In genomic region chr6:141001306-141001705, GRCm38 (mm10) we compare ENCODE assay signal across 24 mouse cellular contexts.
DNase-seq lines count a peak whose midpoint lies in the region; ATAC-seq and TF ChIP-seq lines count a peak whose summit lies in the region.
"Had no signal": no experiment of that assay in that cellular context is flagged by ENCODE, and none has a peak within 500 bp of the region (broad histone marks: within the 10 kb centered on the region; RNA-seq: fewer than 3 reads in every experiment).

No protein-coding gene starts in this region.

- H3K27ac ChIP-seq in kidney, postnatal 0 days = no peak overlapping the region
- no peak overlapping the region for H3K27ac ChIP-seq in kidney, embryonic 16.5 days (ENCODE audit: low read length)
- H3K27ac ChIP-seq in lung, embryonic 14.5 days (ENCODE audit: low read depth) = no peak overlapping the region
- no peak overlapping the region for H3K27ac ChIP-seq in lung, embryonic 16.5 days (ENCODE audit: low read length)
- H3K27ac ChIP-seq: embryonic facial prominence, embryonic 10.5 days; embryonic facial prominence, embryonic 12.5 days; forebrain, embryonic 13.5 days; forebrain, embryonic 15.5 days had no signal

- H3K4me2 ChIP-seq in kidney, postnatal 0 days (ENCODE audit: low read length) = no peak overlapping the region
- no peak overlapping the region for H3K4me2 ChIP-seq in kidney, embryonic 16.5 days (replicated peaks; ENCODE audit: low read depth, low read length)
- H3K4me2 ChIP-seq in lung, embryonic 14.5 days = no peak overlapping the region
- no peak overlapping the region for H3K4me2 ChIP-seq in lung, embryonic 16.5 days (ENCODE audit: low read depth, low read length)
- H3K4me2 ChIP-seq: embryonic facial prominence, embryonic 12.5 days; forebrain, embryonic 13.5 days; forebrain, embryonic 15.5 days had no signal

- no peak overlapping the region for H3K9ac ChIP-seq in kidney, postnatal 0 days (ENCODE audit: low read depth, low read length)
- H3K9ac ChIP-seq in kidney, embryonic 16.5 days (replicated peaks; ENCODE audit: low read length) = no peak overlapping the region
- no peak overlapping the region for H3K9ac ChIP-seq in lung, embryonic 14.5 days
- no peak overlapping the region for H3K9ac ChIP-seq in lung, embryonic 16.5 days (ENCODE audit: low read length)
- H3K9ac ChIP-seq: embryonic facial prominence, embryonic 12.5 days; forebrain, embryonic 13.5 days; forebrain, embryonic 15.5 days had no signal

- H3K36me3 ChIP-seq in kidney, postnatal 0 days (ENCODE audit: insufficient read depth, low read length) = no peaks in the 10 kb centered on the region
- no peaks in the 10 kb centered on the region for H3K36me3 ChIP-seq in kidney, embryonic 16.5 days (ENCODE audit: insufficient read depth, low read length)
- no peaks in the 10 kb centered on the region for H3K36me3 ChIP-seq in lung, embryonic 14.5 days (ENCODE audit: insufficient read depth)
- no peaks in the 10 kb centered on the region for H3K36me3 ChIP-seq in lung, embryonic 16.5 days (ENCODE audit: control insufficient read depth, insufficient read depth, low read length)
- H3K36me3 ChIP-seq: embryonic facial prominence, embryonic 10.5 days; embryonic facial prominence, embryonic 12.5 days; forebrain, embryonic 15.5 days; G1E had no signal

- no peak for ATAC-seq in kidney, postnatal 0 days (replicated peaks; ENCODE audit: low FRiP score, low read depth)
- no peak for ATAC-seq in kidney, embryonic 16.5 days (ENCODE audit: low FRiP score, low TSS enrichment)
- peak; percentile 70 for ATAC-seq in lung, embryonic 14.5 days (ENCODE audit: insufficient read depth)
- peak; percentile 68; the same call in 1 of the 2 replicates for ATAC-seq in lung, embryonic 16.5 days (ENCODE audit: low read depth)
- ATAC-seq: activated CD4-positive, CD25-positive, alpha-beta regulatory T cell, adult 4 months; CD4-positive, CD25-positive, alpha-beta regulatory T cell, adult 4 months; forebrain, embryonic 13.5 days; forebrain, embryonic 15.5 days; Patski had no signal

- H3K27me3 ChIP-seq in kidney, postnatal 0 days (ENCODE audit: insufficient read depth, low read length) = no peaks in the 10 kb centered on the region
- H3K27me3 ChIP-seq in kidney, embryonic 16.5 days (ENCODE audit: insufficient read depth, low read length) = no peaks in the 10 kb centered on the region
- no peaks in the 10 kb centered on the region for H3K27me3 ChIP-seq in lung, embryonic 14.5 days (ENCODE audit: insufficient read depth, low read length)
- no peaks in the 10 kb centered on the region for H3K27me3 ChIP-seq in lung, embryonic 16.5 days (ENCODE audit: control insufficient read depth, insufficient read depth, low read depth, low read length)
- H3K27me3 ChIP-seq: CH12.LX; embryonic facial prominence, embryonic 12.5 days; forebrain, embryonic 13.5 days; forebrain, embryonic 15.5 days; Patski had no signal

- H3K9me3 ChIP-seq in kidney, postnatal 0 days (replicated peaks; ENCODE audit: low read length) = no peaks in the 10 kb centered on the region
- peaks cover 3% of the 10 kb centered on the region; the same call in 1 of the 2 replicates for H3K9me3 ChIP-seq in kidney, embryonic 16.5 days (ENCODE audit: low read length)
- H3K9me3 ChIP-seq in lung, embryonic 14.5 days (ENCODE audit: low read depth, low read length) = no peaks in the 10 kb centered on the region; the same call in 1 of the 2 replicates
- H3K9me3 ChIP-seq in lung, embryonic 16.5 days (ENCODE audit: control insufficient read depth, low read length) = no peaks in the 10 kb centered on the region
- H3K9me3 ChIP-seq: embryonic facial prominence, embryonic 12.5 days; forebrain, embryonic 15.5 days had no signal

- WGBS in kidney, postnatal 0 days = 65% methylated on average over 3 of the region's 3 CpGs
- WGBS in kidney, embryonic 16.5 days = 60% methylated on average over 3 of the region's 3 CpGs
- 23% methylated on average over 3 of the region's 3 CpGs for WGBS in lung, embryonic 14.5 days
- WGBS in lung, embryonic 16.5 days = 34% methylated on average over 3 of the region's 3 CpGs

- DNase-seq in kidney, postnatal 0 days (ENCODE audit: low spot score) = peak; percentile 11
- DNase-seq in lung, embryonic 14.5 days = peak; percentile 48
- DNase-seq in lung, postnatal 36 days = no peak
- DNase-seq in lung, adult 18-20 months = no peak
- DNase-seq: adrenal gland, adult 8-10 months; adrenal gland, postnatal 14 days; adrenal gland, postnatal 36 days; B cell, adult 2 months; cerebellum, adult 11-12 months; cerebellum, adult 2 months; cerebellum, adult 9-10 months; cerebellum, postnatal 10 days; cerebellum, postnatal 25 days had no signal

- H3K4me3 ChIP-seq in kidney, postnatal 0 days (replicated peaks; ENCODE audit: low read depth, low read length) = no peak overlapping the region
- H3K4me3 ChIP-seq in kidney, embryonic 16.5 days (ENCODE audit: low read length) = no peak overlapping the region
- no peak overlapping the region for H3K4me3 ChIP-seq in lung, embryonic 14.5 days (ENCODE audit: low read depth, low read length)
- no peak overlapping the region for H3K4me3 ChIP-seq in lung, embryonic 16.5 days (ENCODE audit: low read length)
- H3K4me3 ChIP-seq: embryonic facial prominence, embryonic 10.5 days; embryonic facial prominence, embryonic 12.5 days; forebrain, embryonic 13.5 days; forebrain, embryonic 15.5 days had no signal

- H3K4me1 ChIP-seq in kidney, postnatal 0 days (replicated peaks; ENCODE audit: insufficient read depth, low read length) = no peaks in the 10 kb centered on the region
- H3K4me1 ChIP-seq in kidney, embryonic 16.5 days (ENCODE audit: insufficient read depth, low read length) = no peaks in the 10 kb centered on the region
- H3K4me1 ChIP-seq in lung, embryonic 14.5 days (ENCODE audit: insufficient read depth) = 0 out of 2 replicates have a peak, but pooled peaks cover 3% of the 10 kb centered on the region
- H3K4me1 ChIP-seq in lung, embryonic 16.5 days (replicated peaks; ENCODE audit: control insufficient read depth, insufficient read depth, low read length) = peaks cover 6% of the 10 kb centered on the region
- H3K4me1 ChIP-seq: embryonic facial prominence, embryonic 10.5 days; embryonic facial prominence, embryonic 12.5 days; forebrain, embryonic 13.5 days; forebrain, embryonic 15.5 days had no signal

- no peak for TF ChIP-seq CTCF in kidney, postnatal 0 days (IDR thresholded peaks at IDR 0.05; ENCODE audit: low read depth)
- no peak for TF ChIP-seq CTCF in lung, embryonic 14.5 days (IDR thresholded peaks at IDR 0.05; ENCODE audit: low read depth)

Comparison
In these comparisons a context has a peak if more than half of its experiments do, and no peak if none do; other contexts are left out.
1. DNase-seq: peak in kidney, postnatal 0 days (single experiment) and lung, embryonic 14.5 days (single experiment); none in lung, postnatal 36 days (single experiment) and lung, adult 18-20 months (0 of 2).
2. ATAC-seq: peak in lung, embryonic 14.5 days (single experiment) and lung, embryonic 16.5 days (single experiment); none in kidney, postnatal 0 days (single experiment) and kidney, embryonic 16.5 days (single experiment).